Comparison of ENCODE assay signal across 25 mouse cellular contexts in genomic region chr7:64659328-64659727, GRCm38 (mm10).
A peak's percentile ranks its signal among the peaks of the same experiment; 100 is the strongest.
DNase-seq lines count a peak whose midpoint lies in the region; ATAC-seq lines count a peak whose summit lies in the region.
"Had no signal": no experiment of that assay in that cellular context is flagged by ENCODE, and none has a peak within 500 bp of the region (broad histone marks: within the 10 kb centered on the region; RNA-seq: fewer than 3 reads in every experiment).

No protein-coding gene starts in this region.

- peaks cover 4% of the 10 kb centered on the region for H3K4me1 ChIP-seq in hindbrain, embryonic 11.5 days (replicated peaks; ENCODE audit: control insufficient read depth, insufficient read depth, low read length)
- H3K4me1 ChIP-seq in hindbrain, embryonic 13.5 days (replicated peaks), result peaks cover 29% of the 10 kb centered on the region
- H3K4me1 ChIP-seq in neural tube, embryonic 11.5 days (ENCODE audit: control insufficient read depth, insufficient read depth, low read length), result peaks cover 10% of the 10 kb centered on the region
- peaks cover 36% of the 10 kb centered on the region for H3K4me1 ChIP-seq in neural tube, embryonic 13.5 days (replicated peaks)
- peaks cover 3% of the 10 kb centered on the region; the same call in 1 of the 2 replicates for H3K4me1 ChIP-seq in limb, embryonic 10.5 days
- H3K4me1 ChIP-seq: embryonic facial prominence, embryonic 10.5 days; embryonic facial prominence, embryonic 13.5 days; forebrain, embryonic 15.5 days; heart, embryonic 10.5 days; heart, embryonic 13.5 days; intestine, embryonic 15.5 days had no signal

- WGBS in hindbrain, embryonic 11.5 days, result 38% methylated on average over 8 of the region's 8 CpGs
- WGBS in hindbrain, embryonic 13.5 days, result 27% methylated on average over 8 of the region's 8 CpGs
- WGBS in neural tube, embryonic 11.5 days, result 36% methylated on average over 8 of the region's 8 CpGs
- WGBS in neural tube, embryonic 13.5 days, result 28% methylated on average over 8 of the region's 8 CpGs
- WGBS in limb, embryonic 10.5 days, result 74% methylated on average over 8 of the region's 8 CpGs

- H3K9me3 ChIP-seq in hindbrain, embryonic 11.5 days (ENCODE audit: control insufficient read depth, low read length), result no peaks in the 10 kb centered on the region
- no peaks in the 10 kb centered on the region for H3K9me3 ChIP-seq in hindbrain, embryonic 13.5 days
- H3K9me3 ChIP-seq in neural tube, embryonic 11.5 days (ENCODE audit: control insufficient read depth, low read length), result no peaks in the 10 kb centered on the region
- no peaks in the 10 kb centered on the region for H3K9me3 ChIP-seq in neural tube, embryonic 13.5 days
- no peaks in the 10 kb centered on the region for H3K9me3 ChIP-seq in limb, embryonic 10.5 days (replicated peaks)
- H3K9me3 ChIP-seq: embryonic facial prominence, embryonic 10.5 days; embryonic facial prominence, embryonic 13.5 days; forebrain, embryonic 12.5 days; forebrain, embryonic 15.5 days; heart, embryonic 10.5 days; heart, embryonic 13.5 days; intestine, embryonic 15.5 days had no signal

- H3K27ac ChIP-seq in hindbrain, embryonic 11.5 days (ENCODE audit: low read depth, low read length), result peak overlapping the region; percentile 39; the same call in 1 of the 2 replicates
- H3K27ac ChIP-seq in hindbrain, embryonic 13.5 days, result no peak overlapping the region
- H3K27ac ChIP-seq in neural tube, embryonic 11.5 days (ENCODE audit: low read depth, low read length), result peak overlapping the region; percentile 35; the same call in 1 of the 2 replicates
- peak overlapping the region; percentile 38; the same call in 1 of the 2 replicates for H3K27ac ChIP-seq in neural tube, embryonic 13.5 days (replicated peaks)
- no peak overlapping the region for H3K27ac ChIP-seq in limb, embryonic 10.5 days
- H3K27ac ChIP-seq: embryonic facial prominence, embryonic 10.5 days; embryonic facial prominence, embryonic 13.5 days; forebrain, embryonic 12.5 days; forebrain, embryonic 15.5 days; heart, adult 2 months; heart, embryonic 10.5 days; heart, embryonic 13.5 days; intestine, embryonic 15.5 days had no signal

- H3K36me3 ChIP-seq in hindbrain, embryonic 11.5 days (ENCODE audit: control insufficient read depth, insufficient read depth, low read length), result no peaks in the 10 kb centered on the region
- H3K36me3 ChIP-seq in hindbrain, embryonic 13.5 days, result no peaks in the 10 kb centered on the region
- H3K36me3 ChIP-seq in neural tube, embryonic 11.5 days (ENCODE audit: control insufficient read depth, insufficient read depth, low read length), result no peaks in the 10 kb centered on the region
- no peaks in the 10 kb centered on the region for H3K36me3 ChIP-seq in neural tube, embryonic 13.5 days
- H3K36me3 ChIP-seq in limb, embryonic 10.5 days, result no peaks in the 10 kb centered on the region
- H3K36me3 ChIP-seq: embryonic facial prominence, embryonic 10.5 days; embryonic facial prominence, embryonic 13.5 days; forebrain, embryonic 12.5 days; forebrain, embryonic 15.5 days; heart, embryonic 10.5 days; heart, embryonic 13.5 days; intestine, embryonic 15.5 days had no signal

- no peak overlapping the region for H3K4me3 ChIP-seq in hindbrain, embryonic 11.5 days (ENCODE audit: low read depth, low read length)
- no peak overlapping the region for H3K4me3 ChIP-seq in hindbrain, embryonic 13.5 days
- no peak overlapping the region for H3K4me3 ChIP-seq in neural tube, embryonic 11.5 days (ENCODE audit: low read depth, low read length)
- no peak overlapping the region for H3K4me3 ChIP-seq in neural tube, embryonic 13.5 days
- H3K4me3 ChIP-seq in limb, embryonic 10.5 days, result no peak overlapping the region
- H3K4me3 ChIP-seq: embryonic facial prominence, embryonic 10.5 days; embryonic facial prominence, embryonic 13.5 days; erythroblast, embryonic 14.5 days; forebrain, embryonic 12.5 days; forebrain, embryonic 15.5 days; heart, adult 2 months; heart, embryonic 10.5 days; heart, embryonic 13.5 days; intestine, embryonic 15.5 days had no signal

- H3K27me3 ChIP-seq in hindbrain, embryonic 11.5 days (ENCODE audit: control insufficient read depth, insufficient read depth, low read length), result no peaks in the 10 kb centered on the region
- H3K27me3 ChIP-seq in hindbrain, embryonic 13.5 days, result no peaks in the 10 kb centered on the region
- H3K27me3 ChIP-seq in neural tube, embryonic 11.5 days (ENCODE audit: control insufficient read depth, insufficient read depth, low read length), result no peaks in the 10 kb centered on the region
- no peaks in the 10 kb centered on the region for H3K27me3 ChIP-seq in neural tube, embryonic 13.5 days
- no peaks in the 10 kb centered on the region for H3K27me3 ChIP-seq in limb, embryonic 10.5 days (ENCODE audit: low read depth, poor library complexity, severe bottlenecking)
- H3K27me3 ChIP-seq: embryonic facial prominence, embryonic 13.5 days; forebrain, embryonic 12.5 days; forebrain, embryonic 15.5 days; heart, embryonic 13.5 days; intestine, embryonic 15.5 days had no signal

- no peak overlapping the region for H3K4me2 ChIP-seq in hindbrain, embryonic 11.5 days (replicated peaks; ENCODE audit: low read depth, low read length)
- no peak overlapping the region for H3K4me2 ChIP-seq in hindbrain, embryonic 13.5 days
- H3K4me2 ChIP-seq in neural tube, embryonic 11.5 days (ENCODE audit: low read depth), result no peak overlapping the region
- H3K4me2 ChIP-seq in neural tube, embryonic 13.5 days, result no peak overlapping the region
- H3K4me2 ChIP-seq: embryonic facial prominence, embryonic 13.5 days; forebrain, embryonic 12.5 days; forebrain, embryonic 15.5 days; heart, embryonic 13.5 days; intestine, embryonic 15.5 days had no signal

- H3K9ac ChIP-seq in hindbrain, embryonic 11.5 days (ENCODE audit: low read depth, low read length), result no peak overlapping the region
- no peak overlapping the region for H3K9ac ChIP-seq in hindbrain, embryonic 13.5 days
- H3K9ac ChIP-seq in neural tube, embryonic 11.5 days (ENCODE audit: low read length), result no peak overlapping the region
- H3K9ac ChIP-seq in neural tube, embryonic 13.5 days, result no peak overlapping the region
- H3K9ac ChIP-seq: embryonic facial prominence, embryonic 13.5 days; forebrain, embryonic 12.5 days; forebrain, embryonic 15.5 days; heart, embryonic 13.5 days; intestine, embryonic 15.5 days had no signal

- no peak for DNase-seq in hindbrain, embryonic 11.5 days (ENCODE audit: low spot score)
- DNase-seq in neural tube, embryonic 11.5 days (ENCODE audit: low spot score), result no peak
- no peak for DNase-seq in neural tube, embryonic 10.5 days (ENCODE audit: extremely low spot score, low spot score)
- DNase-seq in limb, embryonic 10.5 days (ENCODE audit: low spot score), result no peak
- DNase-seq: adrenal gland, adult 2 months; adrenal gland, postnatal 14 days; cerebellum, adult 11-12 months; cerebellum, adult 8-10 months; cerebellum, postnatal 10 days; cerebellum, postnatal 36 days; embryo, embryonic 11 days; gastrocnemius, postnatal 25 days; heart, adult 2 months; heart, postnatal 14 days had no signal

- peak; percentile 33; the same call in 1 of the 2 replicates for ATAC-seq in hindbrain, embryonic 11.5 days (ENCODE audit: low FRiP score)
- ATAC-seq in hindbrain, embryonic 13.5 days (ENCODE audit: low FRiP score), result no peak
- ATAC-seq in neural tube, embryonic 11.5 days (ENCODE audit: insufficient read depth, low FRiP score, low TSS enrichment), result peak; percentile 81
- 0 out of 2 replicates have a peak, but pooled peaks have one; percentile 6 for ATAC-seq in neural tube, embryonic 13.5 days (ENCODE audit: low read depth)
- ATAC-seq: CD4-positive, CD25-positive, alpha-beta regulatory T cell, adult 4 months; forebrain, embryonic 15.5 days; intestine, embryonic 15.5 days had no signal

Comparison
In these comparisons a context has a peak if more than half of its experiments do, and no peak if none do; other contexts are left out.
1. H3K27ac ChIP-seq: peak in hindbrain, embryonic 11.5 days (single experiment), neural tube, embryonic 11.5 days (single experiment) and neural tube, embryonic 13.5 days (single experiment); none in hindbrain, embryonic 13.5 days (single experiment) and limb, embryonic 10.5 days (single experiment).